ENCODE assay signal across 8 mouse cellular contexts in genomic region chr11:84919276-84919675, GRCm38 (mm10). TPM values are rescaled to one million over a fixed set of nuclear protein-coding genes. Genes with fewer than 3 reads are reported as not detected.
A peak's percentile ranks its signal among the peaks of the same experiment; 100 is the strongest.
DNase-seq lines count a peak whose midpoint lies in the region; ATAC-seq and TF ChIP-seq lines count a peak whose summit lies in the region.

No protein-coding gene starts in this region.

- no peak for TF ChIP-seq CTCF in thymus, adult 2 months (IDR thresholded peaks at IDR 0.05; ENCODE audit: borderline replicate concordance, control insufficient read depth, extremely low read depth, insufficient read depth, low read length, poor library complexity)

- peak; percentile 13 for DNase-seq in gastrocnemius, postnatal 14 days
- no peak for DNase-seq in gastrocnemius, postnatal 25 days
- DNase-seq in thymus, adult 2 months = peak; percentile 42
- DNase-seq in thymus, adult 18-20 months = no peak
- peak; percentile 29 to 54 for DNase-seq in cerebellum, adult 18-20 months
- peak; percentile 47 for DNase-seq in kidney, postnatal 10 days
- DNase-seq in spleen, adult 12 weeks (ENCODE audit: low spot score) = peak; percentile 35

- ATAC-seq in hindbrain, embryonic 16.5 days = no peak

- TF ChIP-seq POLR2A in thymus, adult 2 months (IDR thresholded peaks at IDR 0.05; ENCODE audit: control insufficient read depth, extremely low read depth, insufficient read depth, low read length, poor library complexity) = no peak

- H3K4me3 ChIP-seq in thymus, adult 2 months (ENCODE audit: control insufficient read depth, insufficient read depth, low read length) = no peak overlapping the region
- H3K4me3 ChIP-seq in hindbrain, embryonic 16.5 days (ENCODE audit: low read length) = no peak overlapping the region

- peaks cover 5% of the 10 kb centered on the region for H3K4me1 ChIP-seq in thymus, adult 2 months (replicated peaks; ENCODE audit: control insufficient read depth, insufficient read depth, low read length)
- H3K4me1 ChIP-seq in hindbrain, embryonic 16.5 days (ENCODE audit: control insufficient read depth, insufficient read depth, low read depth, low read length) = peaks cover 15% of the 10 kb centered on the region

- no peaks in the 10 kb centered on the region for H3K9me3 ChIP-seq in hindbrain, embryonic 16.5 days (ENCODE audit: control insufficient read depth, low read length)

- H3K27ac ChIP-seq in thymus, adult 2 months (ENCODE audit: control insufficient read depth, insufficient read depth, low read length) = no peak overlapping the region
- no peak overlapping the region for H3K27ac ChIP-seq in hindbrain, embryonic 16.5 days (ENCODE audit: low read depth, low read length)

- intact Hi-C loops in gastrocnemius, postnatal 14 days (cut with DNase I; ENCODE audit: low total_unique reads) = no loop called here

- 31% methylated on average over 3 of the region's 3 CpGs for WGBS in thymus, adult 2 months
- WGBS in hindbrain, embryonic 16.5 days = 38% methylated on average over 3 of the region's 3 CpGs

- H3K27me3 ChIP-seq in thymus, adult 2 months (ENCODE audit: control insufficient read depth, insufficient read depth, low read length) = no peaks in the 10 kb centered on the region
- H3K27me3 ChIP-seq in hindbrain, embryonic 16.5 days (replicated peaks; ENCODE audit: control insufficient read depth, insufficient read depth, low read length) = no peaks in the 10 kb centered on the region

- H3K36me3 ChIP-seq in thymus, adult 2 months (ENCODE audit: control insufficient read depth, insufficient read depth, low read length) = no peaks in the 10 kb centered on the region
- H3K36me3 ChIP-seq in hindbrain, embryonic 16.5 days (ENCODE audit: control insufficient read depth, insufficient read depth, low read length) = no peaks in the 10 kb centered on the region

- H3K9ac ChIP-seq in hindbrain, embryonic 16.5 days (ENCODE audit: low read depth, low read length) = no peak overlapping the region

- H3K4me2 ChIP-seq in hindbrain, embryonic 16.5 days (ENCODE audit: low read length) = no peak overlapping the region

RNA-seq across cellular contexts. Expression of gene Znhit3, which starts 3.1 kb away (rescaled TPM):
- 10 to 100 TPM in 1 of 2 experiments, 1 to 10 TPM in 1; 9.5 to 11.2 TPM for total RNA-seq in gastrocnemius, postnatal 14 days (2021)
- total RNA-seq in gastrocnemius, postnatal 25 days (2021) = 10 to 100 TPM in 1 of 2 experiments, 1 to 10 TPM in 1; 9.6 to 10.2 TPM
- polyA plus RNA-seq in thymus, adult 2 months (2012; rRNA removed) = 15.4 and 17.4 TPM in 2 replicates
- 65.2 and 71.4 TPM in 2 replicates for polyA plus RNA-seq in hindbrain, embryonic 16.5 days (2015; fragmentation: Nextera tagmentation; extraction: Ambion mirVana)

RNA-seq across cellular contexts. Expression of gene Car4, which starts 38.3 kb away (rescaled TPM):
- total RNA-seq in gastrocnemius, postnatal 14 days (2021) = 10 to 100 TPM; 18.3 to 28.3 TPM
- total RNA-seq in gastrocnemius, postnatal 25 days (2021) = 10 to 100 TPM; 10.2 to 13.5 TPM
- polyA plus RNA-seq in thymus, adult 2 months (2012; rRNA removed) = 3.3 and 3.7 TPM in 2 replicates
- 5.5 and 7.1 TPM in 2 replicates for polyA plus RNA-seq in hindbrain, embryonic 16.5 days (2015; fragmentation: Nextera tagmentation; extraction: Ambion mirVana)

RNA-seq across cellular contexts. Expression of gene Pigw, which starts 39.2 kb away (rescaled TPM):
- total RNA-seq in gastrocnemius, postnatal 14 days (2021) = 1 to 10 TPM; 6.6 to 6.8 TPM
- total RNA-seq in gastrocnemius, postnatal 25 days (2021) = 1 to 10 TPM; 4.6 to 5.1 TPM
- 2.5 and 3.7 TPM in 2 replicates for polyA plus RNA-seq in thymus, adult 2 months (2012; rRNA removed)
- 2.2 and 2.5 TPM in 2 replicates for polyA plus RNA-seq in hindbrain, embryonic 16.5 days (2015; fragmentation: Nextera tagmentation; extraction: Ambion mirVana)

RNA-seq across cellular contexts. Expression of gene Myo19, which starts 39.3 kb away (rescaled TPM):
- total RNA-seq in gastrocnemius, postnatal 14 days (2021) = 1 to 10 TPM; 2.1 to 2.9 TPM
- total RNA-seq in gastrocnemius, postnatal 25 days (2021) = 1 to 10 TPM; 3.6 to 4.0 TPM
- 14.0 and 14.5 TPM in 2 replicates for polyA plus RNA-seq in thymus, adult 2 months (2012; rRNA removed)
- polyA plus RNA-seq in hindbrain, embryonic 16.5 days (2015; fragmentation: Nextera tagmentation; extraction: Ambion mirVana) = 6.3 and 7.0 TPM in 2 replicates

RNA-seq across cellular contexts. Expression of gene Ggnbp2, which starts 48.7 kb away (rescaled TPM):
- 10 to 100 TPM; 33.9 to 40.8 TPM for total RNA-seq in gastrocnemius, postnatal 14 days (2021)
- 10 to 100 TPM; 27.9 to 34.0 TPM for total RNA-seq in gastrocnemius, postnatal 25 days (2021)
- polyA plus RNA-seq in thymus, adult 2 months (2012; rRNA removed) = 44.6 and 48.6 TPM in 2 replicates
- 66.8 and 72.5 TPM in 2 replicates for polyA plus RNA-seq in hindbrain, embryonic 16.5 days (2015; fragmentation: Nextera tagmentation; extraction: Ambion mirVana)

Comparison
In these comparisons a context has a peak if more than half of its experiments do, and no peak if none do; other contexts are left out.
1. DNase-seq: peak in gastrocnemius, postnatal 14 days (single experiment), thymus, adult 2 months (single experiment), cerebellum, adult 18-20 months (2 of 2), kidney, postnatal 10 days (single experiment) and spleen, adult 12 weeks (single experiment); none in gastrocnemius, postnatal 25 days (single experiment) and thymus, adult 18-20 months (0 of 2).